Mouse (Mus musculus) left cerebral cortex, adult 8-10 months (tissue): ENCODE results near the gene Rgl3. TPM values are rescaled to one million over a fixed set of nuclear protein-coding genes. Genes with fewer than 3 reads are reported as not detected.

Source experiments
- DNase-seq, 2 experiments: peaks; one replicate each; pipeline ENCODE4 v3.0.0; 2022; ENCODE audit warnings: low spot score in 2 of 2
- total RNA-seq, 4 experiments: library from RNA; stranded (reverse); gene quantifications; 2 replicates each; pipeline ENCODE4 v1.2.4; 2022

Rgl3 gene
- total RNA-seq, 4 experiments from 2014 or later: 2.7 to 4.4 (median 3.2) TPM

DNA sequence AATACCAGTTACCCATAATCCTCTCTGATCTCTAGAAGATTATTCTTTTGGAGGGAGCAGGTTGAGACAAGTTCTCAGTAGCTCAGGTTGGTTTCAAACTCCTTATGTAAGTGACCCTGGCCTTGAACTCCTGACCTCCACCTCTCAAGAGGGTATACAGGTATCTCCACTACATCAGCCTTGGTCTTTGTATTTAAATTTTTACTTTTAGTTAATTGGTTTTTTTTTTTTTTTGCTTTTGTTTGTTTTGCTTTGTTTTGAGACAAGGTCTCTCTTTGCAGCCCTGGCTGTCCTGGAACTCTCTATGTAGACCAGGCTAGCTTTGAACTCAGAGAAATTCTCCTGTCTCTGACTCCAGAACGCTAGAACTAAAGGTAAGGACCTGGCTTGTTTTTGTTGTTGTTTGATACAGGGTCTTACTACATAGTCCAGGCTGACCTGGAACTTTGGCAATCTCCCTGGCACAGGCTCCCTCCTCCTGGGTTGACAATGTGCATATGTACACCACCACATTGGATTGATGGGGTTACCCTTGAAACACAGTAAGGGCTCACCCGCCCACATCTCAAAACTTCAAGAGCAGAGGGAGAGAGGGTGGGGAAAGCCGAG lies 65.7 kb downstream of the Rgl3 start:
- no peak for DNase-seq

DNA sequence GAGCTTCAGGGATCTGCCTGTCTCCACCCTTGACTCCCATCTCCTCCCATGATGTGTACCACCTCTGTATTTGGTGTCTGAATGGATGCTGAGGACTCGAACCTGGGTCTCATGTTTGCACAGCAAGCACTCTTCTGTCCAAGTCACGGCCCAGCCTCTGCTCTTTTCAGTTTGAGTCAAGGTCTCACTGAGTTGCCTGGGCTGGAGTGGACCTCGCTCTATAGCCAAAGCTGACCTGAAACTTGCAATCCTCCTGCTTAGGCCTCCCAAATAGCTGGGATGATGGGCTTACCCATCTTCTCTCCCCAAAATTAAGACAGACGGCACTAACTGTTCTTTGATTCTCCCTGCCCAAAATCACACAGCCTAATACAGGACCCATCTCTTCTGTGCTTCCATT lies 66.2 kb downstream of the Rgl3 start:
- no peak for DNase-seq

Other genes starting within 250 kb of the Rgl3 start
- gene Spc24, start 229.1 kb downstream of the Rgl3 start, total RNA-seq: 1 to 10 TPM; 2.0 to 2.5 (median 2.2) TPM
- 10 to 100 TPM in 1 of 4 experiments, 1 to 10 TPM in 3; 9.1 to 10.9 (median 9.6) TPM for gene Kank2, start 190.7 kb downstream of the Rgl3 start, total RNA-seq
- not detected for gene Angptl8, start 153.9 kb downstream of the Rgl3 start, total RNA-seq
- gene Dock6, start 136.8 kb downstream of the Rgl3 start, total RNA-seq: 10 to 100 TPM; 14.6 to 19.8 (median 16.8) TPM
- gene Rab3d, start 71.3 kb downstream of the Rgl3 start, total RNA-seq: 10 to 100 TPM; 10.7 to 15.7 (median 13.5) TPM
- gene Ccdc159, start 62.0 kb downstream of the Rgl3 start, total RNA-seq: 10 to 100 TPM; 12.9 to 19.5 (median 16.0) TPM
- 10 to 100 TPM; 36.3 to 42.6 (median 39.4) TPM for gene Tmem205, start 61.9 kb downstream of the Rgl3 start, total RNA-seq
- gene Plppr2, start 52.4 kb downstream of the Rgl3 start, total RNA-seq: 100 to 1,000 TPM; 133 to 152 (median 147) TPM
- gene Swsap1, start 33.7 kb downstream of the Rgl3 start, total RNA-seq: 10 to 100 TPM; 13.2 to 15.0 (median 14.8) TPM
- 10 to 100 TPM; 12.9 to 15.3 (median 14.4) TPM for gene Epor, start 25.9 kb downstream of the Rgl3 start, total RNA-seq
- gene Ccdc151, start 13.2 kb upstream of the Rgl3 start, total RNA-seq: 1 to 10 TPM; 6.6 to 9.2 (median 6.7) TPM
- gene Prkcsh, start 13.4 kb upstream of the Rgl3 start, total RNA-seq: 10 to 100 TPM; 89.5 to 94.0 (median 91.8) TPM
- gene Elavl3, start 62.6 kb upstream of the Rgl3 start, total RNA-seq: 100 to 1,000 TPM; 132 to 153 (median 147) TPM
- not detected for gene Gm49318, start 81.8 kb upstream of the Rgl3 start, total RNA-seq
- 10 to 100 TPM; 20.7 to 23.7 (median 21.9) TPM for gene Zfp653, start 81.9 kb upstream of the Rgl3 start, total RNA-seq
- gene Ecsit, start 96.0 kb upstream of the Rgl3 start, total RNA-seq: 10 to 100 TPM; 45.4 to 50.8 (median 48.0) TPM
- gene Cnn1, start 109.8 kb upstream of the Rgl3 start, total RNA-seq: 1 to 10 TPM in 1 of 4 experiments, under 1 TPM in 3; 0.37 to 1.2 (median 0.59) TPM
- gene Elof1, start 127.7 kb upstream of the Rgl3 start, total RNA-seq: 10 to 100 TPM; 52.2 to 69.8 (median 66.6) TPM
- under 1 TPM in 3 of 4 experiments, not detected in 1; 0.32 to 0.42 (median 0.37) TPM for gene Acp5, start 146.3 kb upstream of the Rgl3 start, total RNA-seq
- 10 to 100 TPM; 41.6 to 49.3 (median 46.1) TPM for gene Pigyl, start 167.4 kb upstream of the Rgl3 start, total RNA-seq
- under 1 TPM in 1 of 4 experiments, not detected in 3; 0.35 TPM for gene Zfp872, start 198.6 kb upstream of the Rgl3 start, total RNA-seq
- 10 to 100 TPM; 17.9 to 26.0 (median 22.0) TPM for gene Zfp809, start 236.3 kb upstream of the Rgl3 start, total RNA-seq